Mouse (Mus musculus) hindbrain, embryonic 13.5 days (tissue): ENCODE results near the gene Mtus2. TPM values are rescaled to one million over a fixed set of nuclear protein-coding genes. Genes with fewer than 3 reads are reported as not detected.
A peak's percentile ranks its signal among the peaks of the same experiment; 100 is the strongest.

Experiments used
- ATAC-seq: fragments of 200-750 bp; cut with Nextera tagmentation; 2 replicates; pipeline ENCODE4 v1.8.0; 2017; ENCODE audit warnings: moderate TSS enrichment; ENCODE audit not compliant: low FRiP score
- H3K27ac ChIP-seq: fragments of 300-500 bp; sonication (generic); 2 replicates; pipeline ENCODE4 v1.5.1; 2015; ENCODE audit warnings: inconsistent platforms, mild to moderate bottlenecking, moderate library complexity
- H3K27me3 ChIP-seq: fragments of 300-500 bp; sonication (generic); 2 replicates; pipeline ENCODE4 v1.6.1; 2015; ENCODE audit warnings: mild to moderate bottlenecking, inconsistent platforms
- H3K36me3 ChIP-seq: fragments of 300-500 bp; sonication (generic); 2 replicates; pipeline ENCODE4 v1.6.1; 2015; ENCODE audit warnings: mild to moderate bottlenecking, inconsistent platforms
- H3K4me1 ChIP-seq: fragments of 300-500 bp; sonication (generic); replicated peaks from 2 replicates; pipeline ENCODE4 v1.6.1; 2015; ENCODE audit warnings: inconsistent platforms
- H3K4me2 ChIP-seq: fragments of 300-500 bp; sonication (generic); 2 replicates; pipeline ENCODE4 v1.6.1; 2015; ENCODE audit warnings: inconsistent platforms, mild to moderate bottlenecking, moderate library complexity
- H3K4me3 ChIP-seq: fragments of 300-500 bp; sonication (generic); 2 replicates; pipeline ENCODE4 v1.5.1; 2015; ENCODE audit warnings: mild to moderate bottlenecking, inconsistent platforms
- H3K9ac ChIP-seq: fragments of 300-500 bp; sonication (generic); 2 replicates; pipeline ENCODE4 v1.6.1; 2015; ENCODE audit warnings: mild to moderate bottlenecking, inconsistent platforms
- H3K9me3 ChIP-seq: fragments of 300-500 bp; sonication (generic); 2 replicates; pipeline ENCODE4 v1.6.1; 2016; ENCODE audit warnings: inconsistent platforms
- WGBS: fragments of 180-500 bp; shearing (Covaris S2); methylation state at CpG from one replicate; pipeline ENCODE4 v1.1.7; 2015; 5-methylcytosine and 5-hydroxymethylcytosine counted together
- polyA plus RNA-seq: library from polyadenylated mRNA; unstranded; fragments of >200 nt; fragmentation: Nextera tagmentation; extraction: Ambion mirVana; gene quantifications from 2 replicates; pipeline ENCODE4 v1.2.1, GENCODE M21; 2015

The Mtus2 gene
- polyA plus RNA-seq, 1 experiment from 2014 or later, result 45.8 TPM

DNA sequence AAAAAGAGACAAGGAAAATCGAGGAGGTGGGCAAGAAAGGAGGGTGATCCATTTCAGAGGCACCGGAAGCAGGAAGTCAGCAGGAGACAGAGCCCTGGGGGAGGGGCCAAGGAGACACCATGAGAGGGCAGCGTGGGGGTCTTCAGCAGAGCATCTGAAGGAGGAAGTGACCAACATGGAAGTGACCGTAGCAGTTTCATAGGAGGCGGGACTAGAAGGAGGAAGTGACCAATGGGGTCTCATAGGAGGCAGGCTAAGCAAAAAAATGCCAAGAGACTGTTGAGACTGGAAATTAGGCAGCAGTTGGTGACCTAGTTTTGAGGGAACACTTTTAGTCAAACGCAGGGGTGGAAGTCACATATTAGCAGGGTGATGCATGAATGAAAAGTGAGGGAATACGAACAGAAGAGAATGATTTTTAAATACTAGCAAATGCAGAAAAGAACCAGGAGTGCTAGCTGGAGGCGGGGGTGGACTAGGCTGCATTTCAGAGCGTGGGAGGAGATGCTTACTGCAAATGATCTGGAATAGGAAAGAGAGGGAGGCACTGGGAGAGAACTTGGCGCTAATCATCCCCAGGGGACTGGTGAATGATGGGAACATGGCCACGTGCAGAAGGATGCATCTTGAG is 133.2 kb downstream of the Mtus2 start:
- Histone ChIP-seq H3K36me3 (no peaks in the 10 kb centered on the region; the same call in 1 of the 2 replicates), H3K9ac (no peak overlapping the region), H3K27me3 (no peaks in the 10 kb centered on the region), H3K27ac (no peak overlapping the region), H3K4me1 (peaks cover 11% of the 10 kb centered on the region; the same call in 1 of the 2 replicates), H3K4me2 (no peak overlapping the region), H3K4me3 (no peak overlapping the region), H3K9me3 (peaks cover 7% of the 10 kb centered on the region; the same call in 1 of the 2 replicates)
- 72% methylated on average over 11 of the region's 11 CpGs for WGBS
- ATAC-seq, result no peak

DNA sequence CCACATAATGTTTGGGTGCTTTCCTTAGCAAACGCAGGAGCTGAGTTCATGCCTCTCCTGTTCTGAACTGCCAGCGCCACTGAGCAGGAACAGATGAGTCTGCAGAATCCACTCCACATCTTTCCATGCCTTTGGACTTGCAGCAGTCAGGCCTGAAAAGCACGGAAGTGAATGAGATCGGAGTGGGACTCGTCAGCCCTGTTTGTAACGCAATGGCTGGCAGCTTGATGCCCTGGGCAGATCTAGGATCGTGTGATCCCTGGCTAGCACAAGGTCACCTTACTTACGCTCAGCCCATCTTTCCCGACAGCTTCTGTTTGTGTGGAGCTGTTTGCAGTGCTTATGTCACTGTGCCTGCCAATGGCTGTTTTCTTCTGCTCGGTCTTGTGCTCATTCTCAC is 137.5 kb downstream of the Mtus2 start:
- Histone ChIP-seq H3K36me3 (no peaks in the 10 kb centered on the region), H3K27me3 (no peaks in the 10 kb centered on the region), H3K9ac (no peak overlapping the region), H3K4me1 (peaks cover 11% of the 10 kb centered on the region; the same call in 1 of the 2 replicates), H3K4me3 (no peak overlapping the region), H3K4me2 (no peak overlapping the region), H3K27ac (peak overlapping the region; percentile 69), H3K9me3 (no peaks in the 10 kb centered on the region)
- 57% methylated on average over 10 of the region's 10 CpGs for WGBS
- peak; percentile 28; the same call in 1 of the 2 replicates for ATAC-seq

DNA sequence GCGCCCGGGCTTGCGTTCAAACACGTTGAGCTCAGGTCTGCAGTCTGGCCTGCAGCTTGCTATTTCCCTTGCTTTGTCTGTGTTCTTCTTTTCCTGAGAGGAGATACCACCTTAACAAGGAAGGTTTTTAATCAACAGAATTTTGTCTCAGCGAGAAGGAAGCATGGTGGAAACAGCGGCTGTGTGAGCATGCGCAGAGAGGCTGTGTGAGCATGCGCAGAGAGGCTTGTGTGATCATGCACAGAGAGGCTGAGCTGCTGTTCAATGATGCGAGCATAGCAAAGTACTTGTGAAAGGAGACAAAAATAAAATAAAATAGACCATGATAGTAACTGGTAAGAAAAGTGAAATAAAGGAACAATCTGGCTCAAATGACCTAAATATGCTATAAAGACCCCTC is 142.2 kb downstream of the Mtus2 start:
- Histone ChIP-seq H3K4me1 (peaks cover 6% of the 10 kb centered on the region; the same call in 1 of the 2 replicates), H3K4me3 (no peak overlapping the region), H3K36me3 (no peaks in the 10 kb centered on the region), H3K27me3 (no peaks in the 10 kb centered on the region), H3K4me2 (no peak overlapping the region), H3K9ac (no peak overlapping the region), H3K27ac (no peak overlapping the region), H3K9me3 (no peaks in the 10 kb centered on the region)
- WGBS, result 94% methylated on average over 9 of the region's 9 CpGs
- no peak for ATAC-seq

DNA sequence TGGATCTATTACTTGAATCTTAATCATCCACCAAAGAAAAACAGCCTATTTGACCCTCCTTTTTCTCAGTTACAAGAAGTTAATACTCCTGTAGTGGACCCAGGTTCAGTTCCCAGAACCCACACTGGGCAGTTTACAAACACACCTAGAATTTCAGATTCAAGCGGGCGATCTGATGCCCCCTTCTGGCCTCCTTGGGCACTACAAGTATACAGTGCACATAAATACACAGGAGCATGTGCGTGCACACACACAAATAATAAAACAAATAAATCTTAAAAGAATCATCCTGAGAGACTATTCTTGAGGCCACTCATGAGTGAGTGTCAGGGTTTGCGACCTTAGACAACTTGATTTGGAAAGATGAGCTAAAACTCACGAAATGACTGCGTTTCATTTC is 150.2 kb downstream of the Mtus2 start:
- Histone ChIP-seq H3K4me3 (no peak overlapping the region), H3K4me1 (peaks cover 18% of the 10 kb centered on the region), H3K9me3 (no peaks in the 10 kb centered on the region), H3K36me3 (no peaks in the 10 kb centered on the region), H3K9ac (no peak overlapping the region), H3K27ac (peak overlapping the region; percentile 83), H3K27me3 (no peaks in the 10 kb centered on the region), H3K4me2 (no peak overlapping the region)
- no peak for ATAC-seq
- WGBS, result 79% methylated on average over 6 of the region's 6 CpGs

DNA sequence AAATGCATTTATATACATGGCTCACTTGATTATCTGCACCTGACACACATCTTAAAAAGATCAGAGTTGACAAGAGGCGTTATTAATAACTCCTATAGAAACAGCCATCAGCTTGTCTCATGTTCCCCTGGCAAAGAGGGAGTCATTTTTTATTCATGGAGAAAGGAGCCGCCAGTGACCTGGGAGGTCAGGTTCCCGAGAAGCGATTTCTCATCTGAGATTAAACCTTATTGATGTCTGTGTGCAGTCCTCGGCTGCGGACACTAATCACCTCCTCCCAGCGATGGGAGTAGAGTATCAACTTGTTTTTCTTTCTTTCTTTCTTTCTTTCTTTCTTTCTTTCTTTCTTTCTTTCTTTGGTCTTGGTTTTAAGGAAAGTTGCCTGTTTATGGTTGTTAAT is 150.8 kb downstream of the Mtus2 start:
- H3K9me3 ChIP-seq, result no peaks in the 10 kb centered on the region
- 21% methylated on average over 7 of the region's 7 CpGs for WGBS
- no peaks in the 10 kb centered on the region for H3K36me3 ChIP-seq
- H3K4me1 ChIP-seq, result peaks cover 18% of the 10 kb centered on the region
- peak overlapping the region; percentile 86; the same call in 1 of the 2 replicates for H3K27ac ChIP-seq
- peak overlapping the region; percentile 1; the same call in 1 of the 2 replicates for H3K4me2 ChIP-seq
- H3K9ac ChIP-seq, result no peak overlapping the region
- H3K27me3 ChIP-seq, result no peaks in the 10 kb centered on the region
- no peak overlapping the region for H3K4me3 ChIP-seq
- no peak for ATAC-seq

DNA sequence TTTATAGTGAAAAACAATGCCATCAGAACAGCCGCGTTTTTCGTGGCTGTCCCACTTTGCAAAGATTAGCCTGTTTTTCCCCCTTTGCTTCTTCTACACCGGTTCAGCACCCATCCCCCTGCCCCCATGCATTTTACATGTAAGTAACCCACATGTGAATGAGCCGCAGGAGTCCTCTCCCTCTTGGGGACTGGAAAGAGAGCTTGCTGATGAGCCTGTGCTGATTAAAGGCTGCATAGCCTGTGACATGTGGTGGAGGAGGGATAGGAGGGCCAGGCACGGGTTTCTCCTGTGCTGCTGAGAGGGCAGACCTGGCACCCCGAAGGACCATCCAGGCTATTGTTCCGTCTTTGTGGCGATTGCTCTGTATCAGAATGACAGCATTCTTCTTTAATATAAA is 151.2 kb downstream of the Mtus2 start:
- Histone ChIP-seq H3K27me3 (no peaks in the 10 kb centered on the region), H3K36me3 (no peaks in the 10 kb centered on the region), H3K9ac (peak overlapping the region; percentile 61; the same call in 1 of the 2 replicates), H3K4me1 (peaks cover 18% of the 10 kb centered on the region), H3K4me2 (peak overlapping the region; percentile 1; the same call in 1 of the 2 replicates), H3K4me3 (no peak overlapping the region), H3K27ac (peak overlapping the region; percentile 86), H3K9me3 (no peaks in the 10 kb centered on the region)
- peak; percentile 52; the same call in 1 of the 2 replicates for ATAC-seq
- 39% methylated on average over 9 of the region's 9 CpGs for WGBS

DNA sequence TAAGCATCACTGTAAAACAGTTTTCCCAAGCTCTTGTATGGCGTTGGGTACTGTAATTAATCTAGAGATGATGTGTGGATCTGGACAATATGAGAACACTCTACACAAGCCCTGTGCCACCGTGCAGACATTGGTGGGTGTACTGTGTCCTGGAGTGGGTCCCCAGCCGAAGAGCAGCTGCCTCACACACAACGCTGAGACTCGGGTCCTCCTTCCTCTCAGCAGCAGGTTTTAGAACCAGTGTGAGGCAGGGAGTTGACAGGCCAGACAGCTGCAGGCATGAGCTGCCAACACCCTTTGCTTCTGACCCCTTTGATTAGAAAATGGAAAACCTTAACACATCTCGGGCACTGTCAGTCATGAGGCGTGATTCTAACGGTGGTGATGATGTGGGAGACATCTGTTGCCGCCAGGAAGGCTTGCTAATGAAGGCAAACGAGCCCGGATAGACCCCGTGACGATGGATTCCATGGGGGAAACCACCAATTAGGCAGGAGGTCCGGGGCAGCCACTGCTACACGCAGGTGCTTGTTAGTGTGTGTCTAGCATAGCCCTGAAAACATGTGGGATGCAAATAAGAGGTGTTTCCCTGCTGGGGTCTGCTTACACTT is 158.2 kb downstream of the Mtus2 start:
- ATAC-seq, result no peak
- H3K4me3 ChIP-seq, result no peak overlapping the region
- no peak overlapping the region; the same call in 1 of the 2 replicates for H3K27ac ChIP-seq
- no peak overlapping the region for H3K9ac ChIP-seq
- WGBS, result 48% methylated on average over 15 of the region's 15 CpGs
- no peaks in the 10 kb centered on the region for H3K9me3 ChIP-seq
- H3K36me3 ChIP-seq, result no peaks in the 10 kb centered on the region
- no peak overlapping the region for H3K4me2 ChIP-seq
- no peaks in the 10 kb centered on the region for H3K27me3 ChIP-seq
- H3K4me1 ChIP-seq, result peaks cover 7% of the 10 kb centered on the region; the same call in 1 of the 2 replicates

DNA sequence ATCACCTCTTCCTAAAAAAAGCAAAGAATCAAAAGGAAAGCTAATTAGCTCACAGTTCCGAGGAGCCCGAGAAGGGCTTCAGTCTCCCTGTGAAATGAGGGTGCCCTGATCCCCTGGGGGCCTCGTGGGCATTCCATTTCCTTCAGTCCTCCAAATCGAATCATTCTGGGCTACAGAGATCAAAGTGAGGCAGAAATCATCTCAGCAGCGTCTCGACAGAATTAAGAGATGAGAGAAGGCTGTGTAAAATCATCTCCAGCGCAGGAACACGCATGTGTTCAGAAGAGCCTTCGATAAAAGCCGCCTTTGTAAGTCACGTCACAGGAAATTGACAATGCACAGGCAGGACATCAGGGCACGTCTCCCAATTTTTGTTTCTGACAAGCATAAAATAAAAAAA is 167.2 kb downstream of the Mtus2 start:
- WGBS, result 75% methylated on average over 12 of the region's 12 CpGs
- Histone ChIP-seq H3K9ac (no peak overlapping the region), H3K27me3 (no peaks in the 10 kb centered on the region), H3K36me3 (no peaks in the 10 kb centered on the region), H3K4me2 (no peak overlapping the region), H3K4me3 (no peak overlapping the region), H3K27ac (no peak overlapping the region), H3K4me1 (no peaks in the 10 kb centered on the region; the same call in 1 of the 2 replicates), H3K9me3 (no peaks in the 10 kb centered on the region)
- no peak for ATAC-seq

DNA sequence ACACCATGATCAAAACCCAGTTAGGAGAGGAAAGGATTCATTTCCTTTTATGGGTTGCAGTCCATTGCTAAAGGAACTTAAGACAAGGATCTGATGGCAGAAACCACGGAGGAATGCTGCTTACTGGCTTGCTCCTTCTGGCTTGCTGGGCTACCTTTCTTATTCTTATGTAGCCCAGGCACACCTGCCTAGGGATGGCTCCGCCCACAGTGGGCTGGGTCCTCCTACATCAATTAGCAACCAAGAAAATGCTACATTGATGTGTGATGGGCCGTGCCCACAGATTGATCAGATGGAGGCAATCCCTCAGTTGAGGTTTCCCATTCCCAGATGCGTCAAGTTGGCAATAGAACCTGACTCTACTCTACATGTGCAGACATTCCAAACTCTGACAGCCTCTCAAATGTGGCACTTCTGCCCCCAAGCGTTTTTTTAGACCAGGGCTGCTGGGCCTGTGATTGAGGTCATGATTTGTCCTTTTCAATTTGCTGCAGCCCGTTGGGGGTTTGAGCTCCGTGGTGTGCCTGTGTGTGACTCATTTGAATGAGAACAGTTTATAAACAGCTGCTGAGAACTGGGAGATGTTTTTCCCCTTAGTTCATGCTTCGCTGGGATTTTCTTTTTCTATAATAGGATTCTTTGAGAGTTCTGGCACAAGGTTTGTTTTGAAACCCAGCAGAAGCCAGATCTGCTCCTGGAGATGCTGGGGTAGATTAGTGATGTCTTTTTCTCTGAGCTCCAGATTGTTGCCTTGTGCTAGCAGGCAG is 173.8 kb downstream of the Mtus2 start:
- 41% methylated on average over 8 of the region's 8 CpGs for WGBS
- Histone ChIP-seq H3K9me3 (no peaks in the 10 kb centered on the region), H3K27ac (peak overlapping the region; percentile 69), H3K4me1 (peaks cover 30% of the 10 kb centered on the region), H3K4me3 (no peak overlapping the region), H3K4me2 (no peak overlapping the region), H3K27me3 (no peaks in the 10 kb centered on the region), H3K36me3 (no peaks in the 10 kb centered on the region), H3K9ac (no peak overlapping the region)
- ATAC-seq, result no peak

DNA sequence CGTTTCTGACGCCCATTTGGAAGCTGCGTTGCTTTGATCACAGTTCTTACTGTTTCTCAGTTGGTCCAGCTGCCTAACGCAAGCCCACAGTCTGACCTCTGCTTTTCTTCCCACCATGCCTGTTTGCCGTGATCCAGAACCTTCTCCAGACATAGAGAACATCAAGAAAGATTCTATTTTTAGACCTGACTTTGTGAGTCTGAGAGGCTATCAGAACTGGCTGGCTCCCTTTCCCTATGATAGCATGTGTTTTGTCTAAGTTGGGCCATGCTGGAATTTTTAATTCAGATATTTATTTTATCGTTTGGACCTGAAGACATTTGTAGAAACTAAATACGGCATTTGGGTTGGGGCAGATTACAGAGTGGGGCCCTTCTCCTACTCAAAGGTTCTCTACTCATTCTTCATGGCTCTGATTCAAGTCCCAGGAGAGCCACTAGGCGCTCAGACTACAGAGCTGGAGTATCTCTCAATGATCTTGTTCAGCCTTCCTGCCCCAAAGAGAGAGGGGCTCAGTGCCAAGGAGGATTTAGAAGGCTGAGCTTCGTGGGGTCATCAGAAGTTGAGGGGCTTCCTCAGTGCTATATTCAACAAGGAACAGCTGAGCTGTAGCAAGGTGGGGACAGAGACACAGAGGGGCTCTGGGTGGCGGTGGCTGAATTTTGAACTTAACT is 174.5 kb downstream of the Mtus2 start:
- Histone ChIP-seq H3K4me1 (peaks cover 30% of the 10 kb centered on the region), H3K4me2 (no peak overlapping the region), H3K9ac (no peak overlapping the region), H3K27ac (peak overlapping the region; percentile 69), H3K27me3 (no peaks in the 10 kb centered on the region), H3K4me3 (no peak overlapping the region), H3K9me3 (no peaks in the 10 kb centered on the region), H3K36me3 (no peaks in the 10 kb centered on the region)
- 68% methylated on average over 10 of the region's 10 CpGs for WGBS
- no peak for ATAC-seq

DNA sequence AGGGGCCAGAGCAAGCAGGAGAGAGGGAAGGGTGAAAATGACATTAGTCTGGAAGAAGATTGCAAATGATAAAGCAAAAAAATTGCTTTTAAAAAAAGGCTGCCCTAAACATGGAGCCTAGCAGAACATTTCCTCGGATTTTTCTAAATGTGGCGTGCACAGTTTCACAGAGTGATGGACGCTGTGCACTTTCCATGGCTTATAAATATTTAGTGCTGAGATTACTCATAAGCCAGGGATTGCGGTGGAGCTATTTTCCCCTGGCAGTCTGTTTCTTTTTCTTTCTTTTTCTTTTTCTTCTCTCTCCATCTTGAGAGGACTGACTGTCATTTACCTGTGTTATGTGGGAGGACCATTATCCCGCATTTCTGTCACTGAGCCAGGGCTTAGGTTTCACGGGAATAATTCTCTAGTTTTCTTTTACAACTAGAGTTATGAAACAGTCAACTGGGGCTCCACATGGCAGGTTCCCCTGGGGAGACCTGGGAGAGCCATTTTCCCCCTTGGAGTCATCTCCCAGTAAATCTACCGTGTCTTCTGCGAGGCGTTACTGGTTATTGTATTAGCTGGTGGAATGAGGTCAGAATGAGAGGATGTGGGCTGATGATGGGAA is 176.4 kb downstream of the Mtus2 start:
- 60% methylated on average over 9 of the region's 9 CpGs for whole genome bisulfite sequencing
- Histone ChIP-seq H3K27ac (peak overlapping the region; percentile 66), H3K4me2 (no peak overlapping the region), H3K36me3 (no peaks in the 10 kb centered on the region), H3K4me1 (peaks cover 30% of the 10 kb centered on the region), H3K9me3 (no peaks in the 10 kb centered on the region), H3K27me3 (no peaks in the 10 kb centered on the region), H3K4me3 (no peak overlapping the region), H3K9ac (no peak overlapping the region)
- ATAC-seq, result no peak
